Mouse (Mus musculus) embryo, embryonic 11 days (tissue): ENCODE measurements at regions not wholly inside any gene's neighbourhood (a gene's known extent, or its start where the extent isn't known, plus 50 kb on each side); places are given as distances from the start of the nearest gene placed in this dataset.

Experiments
- DNase-seq: peaks from one replicate; pipeline ENCODE4 v3.0.0-alpha.2; 2015

DNA sequence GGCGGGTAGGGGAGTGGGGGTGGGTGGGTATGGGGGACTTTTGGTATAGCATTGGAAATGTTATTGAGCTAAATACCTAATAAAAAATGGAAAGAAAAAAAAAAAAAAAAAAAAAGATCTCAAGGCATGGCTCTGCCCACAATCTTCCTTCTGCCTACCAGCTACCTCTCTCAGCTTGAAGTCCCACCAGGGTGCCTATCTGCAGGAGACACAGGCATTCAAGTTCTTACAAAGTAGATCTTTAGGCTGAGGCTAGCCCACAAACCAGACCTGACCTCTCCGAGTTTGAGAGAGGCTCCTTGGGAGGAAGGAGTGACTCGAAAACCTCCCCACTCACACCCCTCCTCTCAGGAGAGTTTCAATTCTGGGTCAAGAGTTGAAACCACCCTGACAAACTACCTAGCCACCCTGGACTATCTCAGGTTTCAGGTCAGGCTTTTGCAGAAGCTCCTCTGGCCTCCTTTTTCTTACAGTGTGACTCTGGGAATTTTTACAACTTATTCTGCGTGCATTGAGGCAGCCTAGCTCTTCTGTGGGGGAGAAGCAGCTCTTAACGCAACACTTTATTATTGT lies 187.6 kb upstream of the Cxcr4 start:
- no peak for DNase-seq

- no peak for DNase-seq
Observed at GRCm38 (mm10) chr1:128772440-128772839, 180.3 kb upstream of the Cxcr4 start.

GRCm38 (mm10) chr1:128770786-128771185 lies 178.7 kb upstream of the Cxcr4 start:
- DNase-seq: no peak

DNA sequence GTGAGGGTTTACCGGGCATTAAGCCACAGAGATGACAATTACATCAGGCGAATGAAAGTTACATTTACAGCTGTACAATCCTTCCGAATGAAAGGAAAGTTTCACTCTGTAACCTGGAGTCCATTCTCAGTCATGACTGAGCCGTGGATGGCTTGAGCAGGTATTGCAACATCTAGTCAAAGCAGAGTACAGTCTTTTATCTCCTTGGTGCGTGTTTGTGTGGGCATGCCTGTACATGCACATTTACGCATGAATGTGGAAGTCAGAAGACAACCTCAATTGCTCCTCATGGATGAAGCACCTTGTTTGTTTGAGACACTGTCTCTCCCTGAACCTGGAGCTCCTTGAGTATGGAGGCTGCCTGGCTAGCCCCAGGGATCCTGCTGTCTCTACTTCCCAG lies 175.9 kb upstream of the Cxcr4 start:
- DNase-seq: no peak

GRCm38 (mm10) chr1:128767415-128767814 lies 175.3 kb upstream of the Cxcr4 start:
- no peak for DNase-seq

GRCm38 (mm10) chr1:128766894-128767268 lies 174.8 kb upstream of the Cxcr4 start:
- DNase-seq: no peak

- no peak for DNase-seq
Observed at GRCm38 (mm10) chr1:128766193-128766893, 174.2 kb upstream of the Cxcr4 start.

DNA sequence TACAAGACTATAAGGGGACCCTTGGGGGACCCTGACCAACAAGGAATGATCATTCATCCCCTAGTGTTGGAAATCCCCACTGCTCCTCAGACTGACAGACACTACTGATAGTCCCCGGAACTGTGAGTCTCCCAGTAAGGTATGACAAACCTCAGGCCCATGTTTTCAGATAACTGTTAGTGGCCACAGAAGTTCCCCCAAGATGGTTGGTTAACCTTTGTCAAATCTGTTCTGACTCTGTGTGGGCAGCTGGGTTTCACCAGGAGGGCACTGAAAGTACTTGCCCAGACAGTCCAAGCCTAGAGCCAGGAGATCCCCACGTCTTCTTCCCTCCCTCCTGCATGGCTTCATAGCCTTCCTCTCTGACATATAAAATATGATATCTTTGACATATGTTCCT lies 173.5 kb upstream of the Cxcr4 start:
- no peak for DNase-seq

DNA sequence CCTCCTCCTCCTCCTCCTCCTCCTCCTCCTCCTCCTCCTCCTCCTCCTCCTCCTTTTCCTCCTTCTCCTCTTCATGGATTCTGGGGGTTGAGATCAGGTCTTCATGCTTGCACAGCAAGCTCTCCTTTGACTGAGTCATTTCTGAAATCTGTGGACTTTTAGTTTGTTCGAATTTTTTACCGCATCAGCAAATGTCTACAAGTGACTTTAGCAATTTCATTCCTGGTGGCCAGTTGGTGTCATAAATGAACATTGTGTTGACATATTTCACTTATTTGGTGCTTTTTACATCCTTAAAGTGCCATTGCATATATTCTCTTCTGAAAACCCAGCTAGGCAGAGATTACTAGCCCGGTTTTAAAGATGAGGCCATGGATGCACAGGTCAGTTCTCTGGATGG lies 173.0 kb upstream of the Cxcr4 start:
- DNase-seq: no peak

DNA sequence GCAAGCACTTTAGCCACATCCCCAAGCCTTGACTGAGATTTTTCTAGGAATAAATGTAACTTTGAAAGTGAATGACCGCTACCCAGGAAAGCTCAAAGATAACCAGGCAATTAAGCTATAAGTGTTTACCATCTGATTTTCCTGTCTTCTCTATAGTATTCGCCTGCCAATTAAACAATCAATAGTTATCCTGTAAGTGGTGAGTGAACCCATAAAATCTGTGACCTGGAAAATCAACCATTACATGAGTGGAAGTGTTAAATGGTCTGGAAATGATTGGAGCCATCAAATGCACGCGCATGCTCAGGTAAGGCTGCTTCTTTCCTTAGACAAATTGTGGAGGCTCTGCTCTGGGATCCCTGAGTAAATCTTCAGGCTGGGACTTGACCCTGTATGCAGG lies 170.8 kb upstream of the Cxcr4 start:
- DNase-seq: no peak

- no peak for DNase-seq
Observed at GRCm38 (mm10) chr1:128762076-128762475, 170.0 kb upstream of the Cxcr4 start.

DNA sequence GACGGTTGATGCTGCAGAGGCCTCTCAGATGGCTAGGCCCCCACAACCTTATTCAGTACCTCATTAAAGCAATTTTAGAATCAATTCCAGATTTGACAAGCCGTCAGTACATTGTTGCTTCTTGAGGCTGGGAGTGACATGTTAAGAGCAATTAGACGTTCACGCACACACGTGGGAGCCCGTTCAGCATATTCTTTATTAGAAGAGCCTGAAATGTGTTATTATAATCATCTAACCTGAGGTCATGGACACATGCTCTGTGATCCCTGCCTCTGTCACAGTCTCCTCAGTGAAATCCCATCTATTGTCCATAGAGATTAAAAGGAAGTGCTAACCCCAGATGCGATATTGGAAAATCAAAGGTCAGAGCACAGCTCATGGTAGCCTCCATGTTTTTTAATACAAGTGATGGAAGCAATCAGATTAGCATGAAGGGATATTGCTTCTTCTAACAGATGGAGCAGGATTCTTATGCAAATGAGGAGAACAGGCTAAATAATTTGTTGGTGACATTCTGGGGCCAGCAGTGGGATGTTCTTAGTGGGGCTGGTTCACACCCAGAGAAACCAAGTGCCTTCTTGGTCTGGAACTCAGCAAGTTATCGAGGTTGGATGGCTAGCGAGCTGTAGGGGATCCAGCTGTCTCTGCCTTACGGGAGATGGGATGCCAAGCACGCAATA lies 166.8 kb upstream of the Cxcr4 start:
- no peak for DNase-seq

DNA sequence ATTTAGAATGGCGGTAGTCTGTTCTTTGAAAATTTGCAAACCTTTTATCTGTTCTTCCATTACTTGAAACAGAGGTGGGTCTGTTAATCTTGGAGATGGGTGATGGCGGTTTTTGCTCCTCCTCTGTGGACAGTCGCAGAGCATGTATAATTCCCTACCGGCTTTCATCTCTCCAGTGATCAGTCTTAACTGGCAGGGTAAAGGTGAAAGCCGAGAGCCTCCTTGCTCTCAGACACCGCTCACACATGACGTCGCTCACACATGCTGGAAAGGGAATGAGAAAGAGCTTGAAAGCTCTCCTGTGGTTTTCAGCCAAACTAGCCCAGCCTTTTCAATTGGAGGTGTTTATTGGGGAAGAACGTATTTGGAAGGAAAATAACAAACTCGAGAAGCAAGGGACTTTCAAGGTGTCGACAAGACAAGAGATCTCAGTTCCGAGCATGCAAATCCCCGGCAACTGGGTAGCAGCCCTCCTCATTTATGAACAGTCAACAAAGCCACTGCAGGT lies 166.3 kb upstream of the Cxcr4 start:
- DNase-seq: no peak

DNA sequence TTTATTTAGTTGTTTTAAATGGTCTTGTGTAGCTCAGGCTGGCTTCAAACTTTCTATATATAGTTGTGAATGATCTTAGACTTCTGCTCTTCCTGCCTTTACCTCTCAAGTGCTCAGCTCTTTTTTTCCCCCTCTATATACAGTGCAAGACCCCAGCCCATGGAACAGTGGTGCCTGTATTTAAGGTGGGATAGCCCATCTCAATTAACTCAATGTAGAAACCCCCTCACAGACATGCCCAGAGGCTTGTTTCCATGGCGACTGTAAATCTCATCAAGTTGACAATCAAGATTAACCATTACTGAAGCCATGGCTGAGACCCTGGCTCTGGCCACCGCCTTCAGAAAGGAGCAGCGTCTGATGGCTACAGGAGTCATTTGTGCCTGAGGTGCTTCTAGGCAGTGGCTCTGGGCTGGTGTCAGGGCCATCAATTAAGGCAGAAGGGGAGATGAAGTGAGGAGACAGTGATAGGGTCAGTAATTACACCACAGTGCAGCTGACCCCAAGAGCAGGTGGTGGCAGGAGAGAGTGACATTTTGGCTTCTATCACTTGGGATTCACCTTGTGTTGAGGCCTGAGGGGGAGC lies 161.4 kb upstream of the Cxcr4 start:
- DNase-seq: peak; percentile 23

GRCm38 (mm10) chr1:128749437-128749994 lies 157.4 kb upstream of the Cxcr4 start:
- DNase-seq: no peak

GRCm38 (mm10) chr1:128747196-128747790 lies 155.2 kb upstream of the Cxcr4 start:
- DNase-seq: no peak

GRCm38 (mm10) chr1:128746461-128747009 lies 154.4 kb upstream of the Cxcr4 start:
- no peak for DNase-seq

DNA sequence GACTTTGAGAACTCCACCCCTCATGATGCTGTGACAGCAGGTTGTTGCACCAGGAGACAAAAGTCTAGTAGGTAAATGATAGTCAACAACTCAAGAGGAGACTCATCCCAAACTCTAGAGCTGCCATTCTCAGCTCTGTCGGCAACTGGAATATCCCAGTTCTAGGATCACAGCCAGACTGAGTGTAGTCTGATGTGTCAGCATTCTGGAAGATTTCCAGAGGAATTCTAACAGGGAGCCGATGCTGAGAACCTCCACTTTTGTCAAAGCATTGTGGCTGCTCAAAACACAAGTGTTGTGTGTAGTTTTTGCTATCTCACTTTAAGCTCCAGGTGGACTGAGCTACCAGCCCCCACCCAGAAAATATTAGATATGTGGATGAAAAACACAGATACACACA lies 148.5 kb upstream of the Cxcr4 start:
- no peak for DNase-seq

DNA sequence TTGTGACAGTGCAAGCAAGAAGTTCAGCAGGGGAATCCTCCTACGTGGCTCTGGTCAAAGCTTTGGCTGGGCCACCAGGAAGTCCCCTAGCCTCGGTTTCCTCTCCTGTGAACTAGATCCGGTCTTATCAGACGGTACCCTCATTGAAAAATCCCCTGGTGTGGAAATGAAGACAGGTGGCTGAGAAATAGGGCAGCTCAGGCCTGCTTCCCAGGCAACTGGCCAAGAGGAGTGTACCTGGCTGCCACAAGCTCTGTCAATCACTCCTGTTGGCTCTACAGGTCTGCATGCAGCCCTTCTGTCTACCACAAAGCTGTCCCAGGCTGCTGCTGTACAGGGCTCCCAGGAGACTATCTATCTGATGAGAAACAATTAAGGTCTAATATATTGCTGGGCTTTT lies 146.1 kb upstream of the Cxcr4 start:
- no peak for DNase-seq

DNA sequence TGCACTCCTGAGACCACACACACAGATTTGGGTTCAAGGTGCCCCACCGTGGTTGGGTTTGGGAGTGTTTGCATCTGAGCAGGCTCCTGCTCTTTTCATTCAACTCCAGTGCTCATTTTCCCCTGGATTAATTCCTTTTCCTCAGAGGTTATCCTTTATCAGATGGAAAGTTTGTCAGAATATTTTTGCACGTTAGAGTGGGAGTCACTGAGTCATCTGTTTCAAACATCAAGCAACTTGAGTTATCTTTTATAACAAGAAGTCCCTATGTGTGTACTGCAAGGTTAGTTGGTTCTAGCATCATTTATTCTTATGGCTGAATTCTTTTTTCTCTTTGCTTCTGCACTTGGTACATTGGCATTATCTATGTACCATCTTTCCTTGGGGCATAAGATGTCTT lies 142.8 kb upstream of the Cxcr4 start:
- DNase-seq: no peak

GRCm38 (mm10) chr1:128731445-128731844 lies 139.4 kb upstream of the Cxcr4 start:
- no peak for DNase-seq

DNA sequence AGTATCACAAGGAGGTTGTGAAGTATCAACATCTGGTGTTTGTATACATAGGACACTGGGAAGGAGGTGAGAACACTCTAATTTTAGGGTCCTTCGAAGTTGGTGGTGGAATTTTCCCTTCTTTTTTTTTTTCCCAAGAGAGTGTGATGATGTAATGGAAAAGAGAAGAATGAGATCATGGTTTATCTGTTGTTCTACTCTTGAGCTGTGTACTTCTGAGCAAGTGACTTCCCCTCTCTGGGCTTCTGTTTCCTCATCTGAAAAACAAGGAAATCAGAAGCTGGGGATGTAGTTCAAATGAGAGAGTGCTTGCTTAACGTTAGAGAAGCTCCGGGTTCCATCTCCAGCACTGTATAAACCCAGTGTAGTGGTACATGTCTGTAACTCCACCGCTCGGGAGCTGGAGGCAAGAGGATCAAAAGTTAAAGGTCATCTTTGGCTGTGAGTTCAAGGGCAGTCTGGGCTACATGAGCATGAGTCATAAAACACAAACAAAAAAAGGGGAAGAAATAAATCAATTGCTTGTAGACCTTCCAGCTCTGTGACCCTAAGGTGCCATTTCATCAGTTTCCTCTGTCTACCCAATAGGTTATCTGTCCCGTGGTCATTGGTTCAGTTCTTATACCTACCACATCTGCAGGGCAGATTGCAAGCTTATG lies 132.5 kb upstream of the Cxcr4 start:
- DNase-seq: no peak
